Mouse (Mus musculus): ENCODE results near the gene Rubcn. TPM values are rescaled to one million over a fixed set of nuclear protein-coding genes. Genes with fewer than 3 reads are reported as not detected.
"Not testable (repeated sequence)": the region's sequence is repeated elsewhere in the genome, so short reads cannot be mapped to it uniquely, and the experiment has no call there.

The Rubcn gene
- 22.1 TPM for polyA plus RNA-seq (2012; fragmentation: generic; extraction: Trizol)
- long read RNA-seq, experiment 1, partial matches to known transcripts, result 0 of 7 reads
- long read RNA-seq, experiment 1, other reads (novel, unspliced or antisense), result 6 of 7 reads
- long read RNA-seq, experiment 2, full-length matches to known transcripts, result 49 of 59 reads
- long read RNA-seq, experiment 2, partial matches to known transcripts, result 5 of 59 reads
- long read RNA-seq, experiment 2, other reads (novel, unspliced or antisense), result 5 of 59 reads

DNA sequence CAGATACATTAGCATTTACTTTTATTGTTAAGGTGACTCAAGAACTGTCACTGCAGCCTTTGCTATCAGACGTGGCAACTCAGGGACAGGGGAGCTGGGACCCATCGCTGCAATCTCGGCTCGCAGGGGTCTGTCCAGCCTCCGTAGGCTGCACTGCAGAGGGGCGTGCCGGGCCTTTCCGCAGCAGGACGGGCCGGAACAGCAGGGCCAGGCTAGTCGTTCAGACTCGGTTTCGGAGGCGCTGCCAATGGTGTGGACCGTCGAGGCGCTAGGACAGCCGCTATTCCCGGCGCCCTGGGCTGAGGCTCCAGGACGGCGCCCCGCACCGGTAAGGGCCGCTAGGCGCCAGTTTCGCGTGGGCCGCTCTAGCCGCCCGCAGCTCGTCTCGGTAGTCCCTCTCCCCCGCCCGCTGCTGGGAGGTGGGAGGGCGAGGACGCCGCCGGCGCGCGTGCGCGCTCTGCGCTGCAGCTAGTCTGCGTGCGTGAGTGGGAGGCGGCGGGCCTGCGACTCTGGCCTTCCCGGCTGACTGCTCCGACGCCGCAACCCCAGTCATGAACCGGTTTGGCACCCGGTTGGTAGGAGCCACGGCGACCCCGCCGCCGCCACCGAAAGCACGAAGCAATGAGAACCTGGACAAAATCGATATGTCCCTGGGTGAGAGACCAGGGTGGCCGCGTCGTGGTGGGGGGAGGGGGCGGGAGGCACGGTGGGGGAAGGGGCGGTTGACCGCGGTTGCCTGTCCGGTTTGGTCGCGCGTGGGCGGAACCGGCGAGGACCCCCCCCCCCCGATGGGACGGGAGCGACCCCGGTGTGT lies at the start of gene Rubcn, which contains the start of gene Fyttd1:
Rubcn (minus strand) TSS at position 424 of the 814 bp plus-strand sequence.
Fyttd1 (plus strand) TSS at position 158 of the 814 bp plus-strand sequence.
- Histone ChIP-seq H3K4me3 (ENCODE audit: insufficient read depth, poor library complexity, severe bottlenecking) (peak within 1 kb of the TSS; percentile 71), H3K27me3 (ENCODE audit: control insufficient read depth, insufficient read depth, insufficient read length) (no peaks in the 10 kb centered on the region), H3ac (ENCODE audit: control insufficient read depth, insufficient read length, low read depth) (peak within 1 kb of the TSS; percentile 71), H3K79me2 (ENCODE audit: control insufficient read depth, insufficient read depth) (peaks cover 49% of the 10 kb centered on the region), H3K36me3 (ENCODE audit: control insufficient read depth, insufficient read depth) (no peaks in the 10 kb centered on the region), H3K79me3 (ENCODE audit: low read depth) (peaks cover 34% of the 10 kb centered on the region)
- TF ChIP-seq CTCF (IDR thresholded peaks at IDR 0.05; ENCODE audit: control insufficient read depth, insufficient read depth, insufficient read length), result peak; percentile 82
- TF ChIP-seq CEBPB (IDR thresholded peaks at IDR 0.05; ENCODE audit: low read depth), result no peak

DNA sequence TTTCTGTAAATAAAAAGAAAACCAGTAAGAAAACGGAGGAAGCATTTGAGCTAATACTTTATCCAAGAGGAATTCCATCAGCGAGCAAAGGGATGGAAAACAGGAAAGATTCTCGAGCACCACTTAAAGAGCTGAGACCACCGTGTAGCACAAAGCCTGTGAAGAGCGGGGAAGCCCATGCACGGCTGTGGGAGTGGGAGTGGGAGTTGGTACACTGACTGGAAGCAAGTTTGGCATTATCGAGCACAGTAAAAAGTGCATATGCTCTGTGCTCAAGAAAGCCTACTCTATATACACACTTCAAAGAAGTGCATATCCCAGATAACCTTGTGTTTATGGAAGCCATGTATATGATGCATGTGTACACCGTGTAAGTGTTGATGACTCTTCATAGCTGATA lies 49.5 kb upstream of the Rubcn start:
- Histone ChIP-seq H3K79me3 (ENCODE audit: low read depth) (peaks cover 34% of the 10 kb centered on the region), H3K36me3 (ENCODE audit: control insufficient read depth, insufficient read depth) (peaks cover 19% of the 10 kb centered on the region), H3K79me2 (ENCODE audit: control insufficient read depth, insufficient read depth) (peaks cover 66% of the 10 kb centered on the region), H3K27me3 (ENCODE audit: control insufficient read depth, insufficient read depth, insufficient read length) (no peaks in the 10 kb centered on the region), H3ac (ENCODE audit: control insufficient read depth, insufficient read length, low read depth) (no peak overlapping the region), H3K4me3 (ENCODE audit: insufficient read depth, poor library complexity, severe bottlenecking) (no peak overlapping the region)
- TF ChIP-seq CEBPB (IDR thresholded peaks at IDR 0.05; ENCODE audit: low read depth) (no peak), MYOD1 (IDR thresholded peaks at IDR 0.05; ENCODE audit: control insufficient read depth, insufficient read length, low read depth) (no peak), MYOG (IDR thresholded peaks at IDR 0.05; ENCODE audit: control insufficient read depth, extremely low read depth, insufficient read length) (no peak), USF1 (IDR thresholded peaks at IDR 0.05; ENCODE audit: low read depth) (no peak), MAX (IDR thresholded peaks at IDR 0.05) (no peak), CTCF (IDR thresholded peaks at IDR 0.05; ENCODE audit: control insufficient read depth, insufficient read depth, insufficient read length) (no peak), FOSL1 (IDR thresholded peaks at IDR 0.05; ENCODE audit: insufficient read depth, low read length, poor library complexity, severe bottlenecking) (no peak)

DNA sequence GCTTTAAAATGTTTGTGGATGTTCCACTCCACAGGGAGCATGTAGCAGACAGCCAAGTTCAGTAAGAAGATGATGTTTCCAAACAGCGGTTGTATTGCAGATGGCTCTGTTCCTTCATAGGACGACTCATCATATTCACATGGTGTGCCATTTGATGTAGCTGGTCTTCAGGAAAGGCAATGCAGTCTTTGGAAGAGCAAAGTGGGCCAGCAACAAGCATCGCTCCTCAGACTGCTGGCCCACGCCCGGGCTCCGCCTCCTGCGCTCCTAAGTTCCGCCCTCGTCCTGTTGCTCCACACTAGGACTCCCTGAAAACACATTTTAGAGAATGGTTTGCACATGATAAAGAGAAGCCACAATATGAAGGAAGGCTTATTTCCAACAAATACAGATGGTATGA lies 49.1 kb upstream of the Rubcn start:
- H3K4me3 ChIP-seq (ENCODE audit: insufficient read depth, poor library complexity, severe bottlenecking); H3ac ChIP-seq (ENCODE audit: control insufficient read depth, insufficient read length, low read depth); H3K27me3 ChIP-seq (ENCODE audit: control insufficient read depth, insufficient read depth, insufficient read length): not testable (repeated sequence)
- H3K79me2 ChIP-seq (ENCODE audit: control insufficient read depth, insufficient read depth), result peaks cover 62% of the 10 kb centered on the region
- peaks cover 30% of the 10 kb centered on the region for H3K79me3 ChIP-seq (ENCODE audit: low read depth)
- H3K36me3 ChIP-seq (ENCODE audit: control insufficient read depth, insufficient read depth), result peaks cover 19% of the 10 kb centered on the region

DNA sequence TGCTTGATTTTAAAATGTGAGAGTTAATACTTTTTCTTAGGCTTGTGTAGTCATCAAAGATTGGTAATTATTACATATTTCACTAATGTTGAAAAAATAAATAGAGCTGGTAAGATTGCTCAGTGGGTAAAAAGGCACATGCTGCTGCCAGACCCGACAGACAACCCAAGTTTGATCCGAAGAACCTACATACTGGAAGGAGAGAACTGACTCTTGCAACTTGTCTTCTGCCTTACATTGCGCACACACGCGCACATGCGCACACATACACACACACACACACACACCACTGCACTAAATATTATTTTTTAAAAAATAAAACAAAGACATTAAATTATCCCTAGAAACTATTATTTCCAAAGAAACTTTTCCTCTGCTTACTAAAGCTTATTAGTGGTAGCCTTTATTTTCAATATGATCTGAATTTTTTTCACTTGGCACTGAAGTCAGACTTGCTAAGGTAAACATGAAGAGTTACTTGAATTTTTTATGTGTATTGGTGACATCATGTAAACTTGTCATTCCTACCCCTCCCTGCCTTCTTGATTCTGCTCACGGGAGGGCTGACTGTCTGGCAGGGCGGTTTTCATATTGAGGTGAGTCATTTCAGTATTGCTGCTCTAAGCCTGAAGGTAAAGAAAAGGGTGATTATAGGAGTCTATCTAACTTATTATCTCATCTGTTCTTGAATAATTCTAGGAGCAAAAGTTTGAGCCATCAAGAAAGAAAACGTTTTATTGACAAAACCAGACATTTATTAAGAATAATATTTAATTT lies 37.9 kb upstream of the Rubcn start:
- TF ChIP-seq CTCF (IDR thresholded peaks at IDR 0.05; ENCODE audit: control insufficient read depth, insufficient read depth, insufficient read length) (no peak), MYOD1 (IDR thresholded peaks at IDR 0.05; ENCODE audit: control insufficient read depth, insufficient read length, low read depth) (no peak), MYOG (IDR thresholded peaks at IDR 0.05; ENCODE audit: control insufficient read depth, extremely low read depth, insufficient read length) (no peak), USF1 (IDR thresholded peaks at IDR 0.05; ENCODE audit: low read depth) (no peak), CEBPB (IDR thresholded peaks at IDR 0.05; ENCODE audit: low read depth) (no peak), FOSL1 (IDR thresholded peaks at IDR 0.05; ENCODE audit: insufficient read depth, low read length, poor library complexity, severe bottlenecking) (no peak), MAX (IDR thresholded peaks at IDR 0.05) (no peak)
- no peaks in the 10 kb centered on the region for H3K27me3 ChIP-seq (ENCODE audit: control insufficient read depth, insufficient read depth, insufficient read length)
- H3K79me3 ChIP-seq (ENCODE audit: low read depth), result peaks cover 55% of the 10 kb centered on the region
- H3K79me2 ChIP-seq (ENCODE audit: control insufficient read depth, insufficient read depth), result peaks cover 64% of the 10 kb centered on the region
- no peak overlapping the region for H3ac ChIP-seq (ENCODE audit: control insufficient read depth, insufficient read length, low read depth)
- H3K36me3 ChIP-seq (ENCODE audit: control insufficient read depth, insufficient read depth), result peaks cover 6% of the 10 kb centered on the region
- H3K4me3 ChIP-seq (ENCODE audit: insufficient read depth, poor library complexity, severe bottlenecking), result peak overlapping the region; percentile 80

DNA sequence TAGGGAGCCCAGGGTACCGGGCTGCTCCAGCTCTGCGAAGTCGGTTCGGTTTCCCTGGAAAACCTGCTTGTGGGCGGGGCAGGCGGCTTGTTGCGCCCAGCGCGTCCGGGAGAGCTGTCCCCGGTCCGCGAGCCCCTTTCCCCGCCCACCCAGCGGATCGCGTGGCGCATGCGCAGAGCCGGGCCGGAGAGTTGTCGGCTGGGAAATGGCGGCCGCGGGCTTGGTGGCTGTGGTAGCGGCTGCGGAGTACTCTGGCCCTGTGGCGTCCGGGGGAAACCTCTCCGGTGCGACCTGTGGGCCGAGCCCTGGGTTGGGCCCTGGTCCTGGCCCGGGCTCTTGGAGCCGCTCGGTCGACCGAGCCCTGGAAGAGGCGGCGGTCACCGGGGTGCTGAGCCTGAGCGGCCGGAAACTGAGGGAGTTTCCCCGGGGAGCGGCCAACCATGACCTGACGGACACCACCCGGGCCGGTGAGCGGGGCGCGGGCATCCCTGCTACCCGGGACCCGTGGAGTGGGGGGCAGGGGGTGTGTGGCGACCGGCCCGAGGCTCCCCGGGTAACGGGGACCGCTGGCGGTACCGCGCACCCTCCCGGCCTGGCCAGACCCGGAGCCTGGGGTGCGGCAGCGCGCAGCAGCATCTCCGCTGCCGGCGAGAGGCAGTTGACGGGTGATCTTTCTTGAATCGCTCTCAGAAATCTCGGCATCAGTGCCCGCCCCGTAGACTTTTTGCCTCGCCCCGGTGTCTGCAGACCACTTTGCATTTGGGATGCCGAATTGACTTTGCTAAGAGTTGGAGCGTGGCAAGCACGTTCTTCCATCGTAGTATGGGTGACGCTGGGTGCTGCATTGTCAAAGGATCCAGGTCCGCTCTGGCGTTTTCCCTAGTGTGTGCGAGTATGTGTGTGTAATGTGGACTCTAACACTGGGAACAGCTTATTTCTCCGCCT lies 36.6 kb upstream of the Rubcn start, which contains the start of gene Lrch3:
Lrch3 (plus strand) TSS at position 164 of the 945 bp plus-strand sequence.
- H3ac ChIP-seq (ENCODE audit: control insufficient read depth, insufficient read length, low read depth), result peak within 1 kb of the TSS; percentile 88
- H3K79me3 ChIP-seq (ENCODE audit: low read depth), result peaks cover 47% of the 10 kb centered on the region
- H3K27me3 ChIP-seq (ENCODE audit: control insufficient read depth, insufficient read depth, insufficient read length), result no peaks in the 10 kb centered on the region
- peak within 1 kb of the TSS; percentile 80 for H3K4me3 ChIP-seq (ENCODE audit: insufficient read depth, poor library complexity, severe bottlenecking)
- H3K79me2 ChIP-seq (ENCODE audit: control insufficient read depth, insufficient read depth), result peaks cover 52% of the 10 kb centered on the region
- peaks cover 3% of the 10 kb centered on the region for H3K36me3 ChIP-seq (ENCODE audit: control insufficient read depth, insufficient read depth)
- no peak for TF ChIP-seq CTCF (IDR thresholded peaks at IDR 0.05; ENCODE audit: control insufficient read depth, insufficient read depth, insufficient read length)
- TF ChIP-seq USF1 (IDR thresholded peaks at IDR 0.05; ENCODE audit: low read depth), result no peak
